Mouse (Mus musculus): ENCODE data around the gene Gpatch2l. TPM values are rescaled to one million over a fixed set of nuclear protein-coding genes. Genes with fewer than 3 reads are reported as not detected.
A peak's percentile ranks its signal among the peaks of the same experiment; 100 is the strongest.

The Gpatch2l gene
- polyA plus RNA-seq, 1 experiment from 2014 or later = 16.8 TPM

GRCm38 (mm10) chr12:86274246-86274645, 32.6 kb downstream of the Gpatch2l start:
- Histone ChIP-seq H3K36me3 (ENCODE audit: control insufficient read depth, insufficient read depth, low read length) (no peaks in the 10 kb centered on the region), H3K9me3 (ENCODE audit: control insufficient read depth, low read length) (no peaks in the 10 kb centered on the region), H3K9ac (ENCODE audit: low read length) (no peak overlapping the region), H3K4me3 (ENCODE audit: low read length) (no peak overlapping the region), H3K27ac (ENCODE audit: low read length) (no peak overlapping the region), H3K27me3 (ENCODE audit: control insufficient read depth, insufficient read depth, low read depth, low read length) (no peaks in the 10 kb centered on the region), H3K4me2 (ENCODE audit: low read depth, low read length) (no peak overlapping the region), H3K4me1 (replicated peaks; ENCODE audit: control insufficient read depth, insufficient read depth, low read length) (no peaks in the 10 kb centered on the region)
- 38% methylated on average over 2 of the region's 2 CpGs for WGBS
- no peak for ATAC-seq (ENCODE audit: low read depth)

GRCm38 (mm10) chr12:86275731-86276130, 34.1 kb downstream of the Gpatch2l start:
- Histone ChIP-seq H3K9ac (ENCODE audit: low read length) (no peak overlapping the region), H3K4me3 (ENCODE audit: low read length) (no peak overlapping the region), H3K36me3 (ENCODE audit: control insufficient read depth, insufficient read depth, low read length) (no peaks in the 10 kb centered on the region), H3K27me3 (ENCODE audit: control insufficient read depth, insufficient read depth, low read depth, low read length) (no peaks in the 10 kb centered on the region), H3K4me2 (ENCODE audit: low read depth, low read length) (no peak overlapping the region), H3K4me1 (replicated peaks; ENCODE audit: control insufficient read depth, insufficient read depth, low read length) (no peaks in the 10 kb centered on the region), H3K27ac (ENCODE audit: low read length) (no peak overlapping the region), H3K9me3 (ENCODE audit: control insufficient read depth, low read length) (no peaks in the 10 kb centered on the region)
- ATAC-seq (ENCODE audit: low read depth) = no peak
- WGBS = 72% methylated on average over 3 of the region's 3 CpGs

DNA sequence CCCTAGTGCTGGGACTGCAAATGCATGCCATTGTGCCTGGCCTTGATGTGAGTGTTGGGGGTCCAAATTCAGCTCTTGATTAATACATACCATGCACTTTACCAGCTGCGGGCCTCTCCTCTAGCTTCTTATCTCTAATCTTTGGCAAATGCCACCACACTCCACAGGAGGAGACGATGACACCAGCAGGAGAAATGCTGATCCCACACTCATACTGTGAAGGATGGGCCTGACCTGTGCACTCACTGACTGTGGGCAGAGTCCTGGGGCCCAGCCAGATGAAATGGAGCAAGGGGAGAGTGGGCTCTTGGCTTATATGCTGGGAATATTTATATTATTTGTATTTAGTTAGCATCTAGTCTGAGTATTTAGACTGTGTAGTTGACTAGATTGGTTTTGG, 34.8 kb downstream of the Gpatch2l start:
- WGBS = 45% methylated on average over 2 of the region's 2 CpGs
- no peak overlapping the region for H3K4me2 ChIP-seq (ENCODE audit: low read depth, low read length)
- no peaks in the 10 kb centered on the region for H3K4me1 ChIP-seq (replicated peaks; ENCODE audit: control insufficient read depth, insufficient read depth, low read length)
- no peaks in the 10 kb centered on the region for H3K27me3 ChIP-seq (ENCODE audit: control insufficient read depth, insufficient read depth, low read depth, low read length)
- no peak overlapping the region for H3K4me3 ChIP-seq (ENCODE audit: low read length)
- no peak overlapping the region for H3K27ac ChIP-seq (ENCODE audit: low read length)
- no peak for ATAC-seq (ENCODE audit: low read depth)
- no peak overlapping the region for H3K9ac ChIP-seq (ENCODE audit: low read length)
- no peaks in the 10 kb centered on the region for H3K9me3 ChIP-seq (ENCODE audit: control insufficient read depth, low read length)
- no peaks in the 10 kb centered on the region; the same call in 1 of the 2 replicates for H3K36me3 ChIP-seq (ENCODE audit: control insufficient read depth, insufficient read depth, low read length)

DNA sequence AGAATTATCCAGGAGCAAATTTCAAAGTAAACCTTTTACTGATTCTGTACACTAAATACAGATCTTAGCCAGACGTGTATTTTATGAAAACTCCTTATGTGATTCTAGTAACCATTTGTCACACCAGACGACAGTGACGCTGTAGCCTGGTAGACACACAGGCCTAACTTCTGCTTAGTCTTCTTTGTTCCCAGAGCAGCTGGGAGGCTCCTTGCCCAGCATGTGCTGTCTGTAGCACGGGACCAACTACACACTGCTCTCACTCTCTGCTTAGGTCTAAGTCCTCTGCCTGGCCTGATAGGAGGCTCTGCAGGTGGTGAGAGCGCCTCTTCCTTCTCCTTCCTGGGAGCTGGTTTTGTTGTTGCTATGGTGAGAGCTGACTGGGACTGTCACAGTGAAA, 35.2 kb downstream of the Gpatch2l start:
- H3K27me3 ChIP-seq (ENCODE audit: control insufficient read depth, insufficient read depth, low read depth, low read length) = no peaks in the 10 kb centered on the region
- H3K9ac ChIP-seq (ENCODE audit: low read length) = no peak overlapping the region
- H3K4me3 ChIP-seq (ENCODE audit: low read length) = no peak overlapping the region
- no peaks in the 10 kb centered on the region for H3K9me3 ChIP-seq (ENCODE audit: control insufficient read depth, low read length)
- no peak overlapping the region for H3K4me2 ChIP-seq (ENCODE audit: low read depth, low read length)
- ATAC-seq (ENCODE audit: low read depth) = no peak
- WGBS = 65% methylated on average over 5 of the region's 5 CpGs
- peaks cover 2% of the 10 kb centered on the region; the same call in 1 of the 2 replicates for H3K36me3 ChIP-seq (ENCODE audit: control insufficient read depth, insufficient read depth, low read length)
- H3K4me1 ChIP-seq (replicated peaks; ENCODE audit: control insufficient read depth, insufficient read depth, low read length) = no peaks in the 10 kb centered on the region
- no peak overlapping the region for H3K27ac ChIP-seq (ENCODE audit: low read length)

- H3K36me3 ChIP-seq (ENCODE audit: control insufficient read depth, insufficient read depth, low read length) = peaks cover 3% of the 10 kb centered on the region; the same call in 1 of the 2 replicates
- no peak overlapping the region for H3K27ac ChIP-seq (ENCODE audit: low read length)
- 65% methylated on average over 10 of the region's 10 CpGs for WGBS
- no peak overlapping the region for H3K4me2 ChIP-seq (ENCODE audit: low read depth, low read length)
- no peaks in the 10 kb centered on the region for H3K4me1 ChIP-seq (replicated peaks; ENCODE audit: control insufficient read depth, insufficient read depth, low read length)
- no peak overlapping the region for H3K9ac ChIP-seq (ENCODE audit: low read length)
- no peaks in the 10 kb centered on the region for H3K9me3 ChIP-seq (ENCODE audit: control insufficient read depth, low read length)
- H3K27me3 ChIP-seq (ENCODE audit: control insufficient read depth, insufficient read depth, low read depth, low read length) = no peaks in the 10 kb centered on the region
- no peak overlapping the region for H3K4me3 ChIP-seq (ENCODE audit: low read length)
- ATAC-seq (ENCODE audit: low read depth) = no peak
These were observed 38.3 kb downstream of the Gpatch2l start for GRCm38 (mm10) chr12:86280000-86280399.

DNA sequence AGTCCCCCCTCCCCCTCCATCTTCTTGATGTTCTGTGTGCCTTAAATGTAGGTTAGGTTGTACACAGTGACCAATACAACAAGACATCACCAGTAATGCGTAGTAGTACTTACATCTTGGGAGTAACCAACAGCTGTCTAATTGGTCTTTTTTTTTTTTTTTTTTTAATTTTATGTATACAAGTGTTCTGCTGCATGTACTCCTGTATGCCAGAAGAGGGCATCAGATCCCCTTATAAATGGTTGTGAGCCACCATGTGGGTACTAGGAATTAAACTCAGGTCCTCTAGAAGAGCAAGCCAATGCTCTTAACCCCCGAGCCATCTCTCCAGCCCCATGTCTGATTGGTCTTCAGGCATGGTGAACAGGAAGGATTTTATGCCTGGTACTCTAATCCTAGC, 44.0 kb downstream of the Gpatch2l start:
- 91% methylated on average over 2 of the region's 2 CpGs for WGBS
- Histone ChIP-seq H3K27ac (ENCODE audit: low read length) (no peak overlapping the region), H3K4me2 (ENCODE audit: low read depth, low read length) (no peak overlapping the region), H3K9ac (ENCODE audit: low read length) (no peak overlapping the region), H3K9me3 (ENCODE audit: control insufficient read depth, low read length) (no peaks in the 10 kb centered on the region), H3K27me3 (ENCODE audit: control insufficient read depth, insufficient read depth, low read depth, low read length) (no peaks in the 10 kb centered on the region), H3K36me3 (ENCODE audit: control insufficient read depth, insufficient read depth, low read length) (peaks cover 15% of the 10 kb centered on the region), H3K4me1 (replicated peaks; ENCODE audit: control insufficient read depth, insufficient read depth, low read length) (no peaks in the 10 kb centered on the region), H3K4me3 (ENCODE audit: low read length) (no peak overlapping the region)
- no peak for ATAC-seq (ENCODE audit: low read depth)

- Histone ChIP-seq H3K4me1 (replicated peaks; ENCODE audit: control insufficient read depth, insufficient read depth, low read length) (no peaks in the 10 kb centered on the region), H3K4me3 (ENCODE audit: low read length) (no peak overlapping the region), H3K27ac (ENCODE audit: low read length) (no peak overlapping the region), H3K9me3 (ENCODE audit: control insufficient read depth, low read length) (no peaks in the 10 kb centered on the region), H3K9ac (ENCODE audit: low read length) (no peak overlapping the region), H3K4me2 (ENCODE audit: low read depth, low read length) (no peak overlapping the region), H3K36me3 (ENCODE audit: control insufficient read depth, insufficient read depth, low read length) (no peaks in the 10 kb centered on the region), H3K27me3 (ENCODE audit: control insufficient read depth, insufficient read depth, low read depth, low read length) (no peaks in the 10 kb centered on the region)
- ATAC-seq (ENCODE audit: low read depth) = no peak
- WGBS = 67% methylated on average over 10 of the region's 10 CpGs
These were observed 55.8 kb downstream of the Gpatch2l start for GRCm38 (mm10) chr12:86297450-86297849.

DNA sequence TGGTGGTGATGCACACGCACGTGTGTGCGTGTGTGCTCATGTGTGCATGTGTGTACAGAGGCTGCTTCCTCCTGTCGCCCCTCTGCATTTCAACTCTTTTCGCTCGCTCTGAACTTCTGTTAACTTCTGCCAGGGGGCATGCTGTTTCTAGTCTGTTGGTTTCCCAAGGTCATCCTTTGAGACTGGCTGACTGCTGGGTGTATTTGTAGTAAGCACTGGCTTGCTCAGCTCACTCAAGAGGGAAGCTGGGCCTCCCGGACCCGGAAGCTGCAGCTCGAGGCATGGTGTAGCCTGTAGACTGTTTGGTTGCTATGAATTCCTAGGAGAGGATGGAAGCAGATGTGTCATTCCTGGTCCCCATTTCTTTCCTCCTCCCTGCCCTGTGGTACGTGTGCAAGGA, 61.3 kb downstream of the Gpatch2l start:
- Histone ChIP-seq H3K4me2 (ENCODE audit: low read depth, low read length) (no peak overlapping the region), H3K27me3 (ENCODE audit: control insufficient read depth, insufficient read depth, low read depth, low read length) (no peaks in the 10 kb centered on the region), H3K9me3 (ENCODE audit: control insufficient read depth, low read length) (no peaks in the 10 kb centered on the region), H3K36me3 (ENCODE audit: control insufficient read depth, insufficient read depth, low read length) (no peaks in the 10 kb centered on the region), H3K4me1 (replicated peaks; ENCODE audit: control insufficient read depth, insufficient read depth, low read length) (0 out of 2 replicates have a peak, but pooled peaks cover 4% of the 10 kb centered on the region), H3K4me3 (ENCODE audit: low read length) (no peak overlapping the region), H3K27ac (ENCODE audit: low read length) (no peak overlapping the region), H3K9ac (ENCODE audit: low read length) (no peak overlapping the region)
- ATAC-seq (ENCODE audit: low read depth) = no peak
- 80% methylated on average over 10 of the region's 10 CpGs for WGBS

GRCm38 (mm10) chr12:86305045-86305444, 63.4 kb downstream of the Gpatch2l start:
- Histone ChIP-seq H3K9me3 (ENCODE audit: control insufficient read depth, low read length) (no peaks in the 10 kb centered on the region), H3K9ac (ENCODE audit: low read length) (peak overlapping the region; percentile 48; the same call in 1 of the 2 replicates), H3K36me3 (ENCODE audit: control insufficient read depth, insufficient read depth, low read length) (no peaks in the 10 kb centered on the region), H3K4me3 (ENCODE audit: low read length) (peak overlapping the region; percentile 42; the same call in 1 of the 2 replicates), H3K4me2 (ENCODE audit: low read depth, low read length) (peak overlapping the region; percentile 55), H3K27ac (ENCODE audit: low read length) (no peak overlapping the region), H3K4me1 (replicated peaks; ENCODE audit: control insufficient read depth, insufficient read depth, low read length) (0 out of 2 replicates have a peak, but pooled peaks cover 4% of the 10 kb centered on the region), H3K27me3 (ENCODE audit: control insufficient read depth, insufficient read depth, low read depth, low read length) (no peaks in the 10 kb centered on the region)
- ATAC-seq (ENCODE audit: low read depth) = no peak
- WGBS = 35% methylated on average over 7 of the region's 7 CpGs
